Comparison of ENCODE assay signal across 8 mouse cellular contexts in the genomic region with DNA sequence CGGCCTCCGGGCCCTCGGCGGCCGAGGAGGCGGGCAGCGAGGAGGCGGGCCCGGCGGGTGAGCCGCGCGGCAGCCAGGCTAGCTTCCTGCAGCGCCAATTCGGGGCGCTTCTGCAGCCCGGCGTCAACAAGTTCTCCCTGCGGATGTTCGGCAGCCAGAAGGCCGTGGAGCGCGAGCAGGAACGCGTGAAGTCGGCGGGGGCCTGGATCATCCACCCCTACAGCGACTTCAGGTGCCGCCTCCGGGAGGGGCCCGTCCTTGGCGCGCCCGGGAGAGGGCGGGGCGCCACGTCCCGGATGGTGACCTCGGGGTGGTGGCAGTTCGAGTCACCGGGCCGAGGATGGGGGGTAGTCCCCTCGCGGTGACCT. TPM values are rescaled to one million over a fixed set of nuclear protein-coding genes. Genes with fewer than 3 reads are reported as not detected.
DNase-seq lines count a peak whose midpoint lies in the region; ATAC-seq and TF ChIP-seq lines count a peak whose summit lies in the region.

No protein-coding gene starts in this region.

- H3K27ac ChIP-seq in heart, embryonic 12.5 days (ENCODE audit: poor library complexity, severe bottlenecking) = no peak overlapping the region
- peak overlapping the region; percentile 62 for H3K27ac ChIP-seq in forebrain, postnatal 0 days (ENCODE audit: low read depth, low read length)
- H3K27ac ChIP-seq in liver, embryonic 15.5 days (replicated peaks) = no peak overlapping the region
- no peak overlapping the region for H3K27ac ChIP-seq in stomach, embryonic 16.5 days (ENCODE audit: low read length)

- peak overlapping the region; percentile 63 for H3K9ac ChIP-seq in heart, embryonic 12.5 days
- H3K9ac ChIP-seq in forebrain, postnatal 0 days = peak overlapping the region; percentile 72
- H3K9ac ChIP-seq in liver, embryonic 15.5 days = no peak overlapping the region
- H3K9ac ChIP-seq in stomach, embryonic 16.5 days (ENCODE audit: low read length) = peak overlapping the region; percentile 66

- no peak for DNase-seq in heart, postnatal 14 days
- peak; percentile 27 for DNase-seq in urinary bladder, adult 2 months (ENCODE audit: low spot score)
- DNase-seq in urinary bladder, postnatal 25 days (ENCODE audit: low spot score) = no peak
- peak; percentile 52 for DNase-seq in forebrain, postnatal 0 days
- DNase-seq in adipocyte (ENCODE audit: low spot score) = no peak

- no peaks in the 10 kb centered on the region for H3K9me3 ChIP-seq in heart, embryonic 12.5 days (replicated peaks)
- no peaks in the 10 kb centered on the region for H3K9me3 ChIP-seq in forebrain, postnatal 0 days (ENCODE audit: low read length)
- H3K9me3 ChIP-seq in liver, embryonic 15.5 days (replicated peaks) = no peaks in the 10 kb centered on the region
- H3K9me3 ChIP-seq in stomach, embryonic 16.5 days (replicated peaks; ENCODE audit: control insufficient read depth, low read length) = no peaks in the 10 kb centered on the region

- peaks cover 27% of the 10 kb centered on the region for H3K4me1 ChIP-seq in heart, embryonic 12.5 days (replicated peaks)
- peaks cover 12% of the 10 kb centered on the region for H3K4me1 ChIP-seq in forebrain, postnatal 0 days (ENCODE audit: insufficient read depth)
- peaks cover 38% of the 10 kb centered on the region for H3K4me1 ChIP-seq in liver, embryonic 15.5 days (replicated peaks)
- peaks cover 14% of the 10 kb centered on the region for H3K4me1 ChIP-seq in stomach, embryonic 16.5 days (ENCODE audit: control insufficient read depth, insufficient read depth, low read length)

- H3K36me3 ChIP-seq in heart, embryonic 12.5 days = peaks cover 2% of the 10 kb centered on the region
- H3K36me3 ChIP-seq in forebrain, postnatal 0 days (ENCODE audit: insufficient read depth) = peaks cover under 1% of the 10 kb centered on the region
- H3K36me3 ChIP-seq in liver, embryonic 15.5 days (replicated peaks) = peaks cover 8% of the 10 kb centered on the region
- H3K36me3 ChIP-seq in stomach, embryonic 16.5 days (ENCODE audit: control insufficient read depth, insufficient read depth, low read length) = peaks cover 2% of the 10 kb centered on the region; the same call in 1 of the 2 replicates

- no peak for TF ChIP-seq CTCF in forebrain, postnatal 0 days (IDR thresholded peaks at IDR 0.05; ENCODE audit: low read depth)

- H3K27me3 ChIP-seq in heart, embryonic 12.5 days (replicated peaks) = peaks cover 79% of the 10 kb centered on the region
- H3K27me3 ChIP-seq in forebrain, postnatal 0 days (ENCODE audit: insufficient read depth, low read length) = peaks cover 12% of the 10 kb centered on the region
- H3K27me3 ChIP-seq in liver, embryonic 15.5 days = peaks cover 81% of the 10 kb centered on the region
- peaks cover 41% of the 10 kb centered on the region for H3K27me3 ChIP-seq in stomach, embryonic 16.5 days (ENCODE audit: control insufficient read depth, insufficient read depth, low read length)

- ATAC-seq in heart, embryonic 12.5 days (ENCODE audit: insufficient number of reproducible peaks, low FRiP score) = no peak
- peak; percentile 53 for ATAC-seq in forebrain, postnatal 0 days
- no peak for ATAC-seq in liver, embryonic 15.5 days (ENCODE audit: insufficient read depth)
- no peak for ATAC-seq in stomach, embryonic 16.5 days (ENCODE audit: insufficient read depth, low FRiP score)

- 0% methylated on average over 44 of the region's 44 CpGs for WGBS in heart, embryonic 12.5 days
- WGBS in forebrain, postnatal 0 days = 4% methylated on average over 41 of the region's 44 CpGs
- WGBS in liver, embryonic 15.5 days (ENCODE audit: insufficient replicate concordance) = under 1% methylated on average over 43 of the region's 44 CpGs
- WGBS in stomach, embryonic 16.5 days = under 1% methylated on average over 44 of the region's 44 CpGs

- peak overlapping the region; percentile 98 for H3K4me2 ChIP-seq in heart, embryonic 12.5 days
- H3K4me2 ChIP-seq in forebrain, postnatal 0 days (ENCODE audit: low read depth) = peak overlapping the region; percentile 93
- peak overlapping the region; percentile 88 for H3K4me2 ChIP-seq in liver, embryonic 15.5 days
- peak overlapping the region; percentile 95 for H3K4me2 ChIP-seq in stomach, embryonic 16.5 days (ENCODE audit: low read depth, low read length)

- peak overlapping the region; percentile 58 for H3K4me3 ChIP-seq in heart, embryonic 12.5 days
- peak overlapping the region; percentile 79 for H3K4me3 ChIP-seq in forebrain, postnatal 0 days (ENCODE audit: low read depth, low read length)
- H3K4me3 ChIP-seq in liver, embryonic 15.5 days (replicated peaks) = peak overlapping the region; percentile 62
- peak overlapping the region; percentile 63 for H3K4me3 ChIP-seq in stomach, embryonic 16.5 days (replicated peaks; ENCODE audit: low read length)

- intact Hi-C loops in heart, postnatal 14 days (cut with DNase I) = no loop called here

RNA-seq across cellular contexts. Expression of a gene that starts 0.5 kb away (rescaled TPM):
- not detected in 2 replicates for polyA plus RNA-seq in heart, embryonic 12.5 days (2016; fragmentation: Nextera tagmentation; extraction: Ambion mirVana)
- 10 to 100 TPM; 35.7 to 38.7 TPM for total RNA-seq in heart, postnatal 14 days (2021)
- polyA plus RNA-seq in urinary bladder, adult 2 months (2012; rRNA removed) = 0.96 and 1.5 TPM in 2 replicates
- 28.0 and 34.5 TPM in 2 replicates for total RNA-seq in forebrain, postnatal 0 days (2014; rRNA removed)
- 3.6 and 4.7 TPM in 2 replicates for polyA plus RNA-seq in forebrain, postnatal 0 days (2015; fragmentation: Nextera tagmentation; extraction: Ambion mirVana)
- 0.02 TPM in 1 of 2 replicates, not detected in the other for polyA plus RNA-seq in liver, embryonic 15.5 days (2015; fragmentation: Nextera tagmentation; extraction: Ambion mirVana)
- not detected in 2 replicates for polyA plus RNA-seq in stomach, embryonic 16.5 days (2015; fragmentation: Nextera tagmentation; extraction: Ambion mirVana)

RNA-seq across cellular contexts. Expression of a gene that starts 12.7 kb away (rescaled TPM):
- polyA plus RNA-seq in heart, embryonic 12.5 days (2016; fragmentation: Nextera tagmentation; extraction: Ambion mirVana) = 1,289 and 1,310 TPM in 2 replicates
- total RNA-seq in heart, postnatal 14 days (2021) = 1,000 to 10,000 TPM; 1,285 to 1,330 TPM
- polyA plus RNA-seq in urinary bladder, adult 2 months (2012; rRNA removed) = 614 and 631 TPM in 2 replicates
- total RNA-seq in forebrain, postnatal 0 days (2014; rRNA removed) = 960 and 1,112 TPM in 2 replicates
- 1,015 and 1,046 TPM in 2 replicates for polyA plus RNA-seq in forebrain, postnatal 0 days (2015; fragmentation: Nextera tagmentation; extraction: Ambion mirVana)
- polyA plus RNA-seq in liver, embryonic 15.5 days (2015; fragmentation: Nextera tagmentation; extraction: Ambion mirVana) = 980 and 1,043 TPM in 2 replicates
- 983 and 1,041 TPM in 2 replicates for polyA plus RNA-seq in stomach, embryonic 16.5 days (2015; fragmentation: Nextera tagmentation; extraction: Ambion mirVana)

RNA-seq across cellular contexts. Expression of a gene that starts 28.2 kb away (rescaled TPM):
- 0.78 and 0.83 TPM in 2 replicates for polyA plus RNA-seq in heart, embryonic 12.5 days (2016; fragmentation: Nextera tagmentation; extraction: Ambion mirVana)
- 1 to 10 TPM; 4.5 to 5.4 TPM for total RNA-seq in heart, postnatal 14 days (2021)
- 1.1 and 1.4 TPM in 2 replicates for polyA plus RNA-seq in urinary bladder, adult 2 months (2012; rRNA removed)
- 2.5 and 3.3 TPM in 2 replicates for total RNA-seq in forebrain, postnatal 0 days (2014; rRNA removed)
- 1.1 and 1.3 TPM in 2 replicates for polyA plus RNA-seq in forebrain, postnatal 0 days (2015; fragmentation: Nextera tagmentation; extraction: Ambion mirVana)
- 0.15 and 0.37 TPM in 2 replicates for polyA plus RNA-seq in liver, embryonic 15.5 days (2015; fragmentation: Nextera tagmentation; extraction: Ambion mirVana)
- polyA plus RNA-seq in stomach, embryonic 16.5 days (2015; fragmentation: Nextera tagmentation; extraction: Ambion mirVana) = 0.31 and 0.44 TPM in 2 replicates

RNA-seq across cellular contexts. Expression of a gene that starts 29.4 kb away (rescaled TPM):
- 35.4 and 35.9 TPM in 2 replicates for polyA plus RNA-seq in heart, embryonic 12.5 days (2016; fragmentation: Nextera tagmentation; extraction: Ambion mirVana)
- 10 to 100 TPM; 45.3 to 46.8 TPM for total RNA-seq in heart, postnatal 14 days (2021)
- 28.5 and 31.7 TPM in 2 replicates for polyA plus RNA-seq in urinary bladder, adult 2 months (2012; rRNA removed)
- total RNA-seq in forebrain, postnatal 0 days (2014; rRNA removed) = 27.8 and 34.9 TPM in 2 replicates
- polyA plus RNA-seq in forebrain, postnatal 0 days (2015; fragmentation: Nextera tagmentation; extraction: Ambion mirVana) = 27.3 and 30.2 TPM in 2 replicates
- polyA plus RNA-seq in liver, embryonic 15.5 days (2015; fragmentation: Nextera tagmentation; extraction: Ambion mirVana) = 15.6 and 17.7 TPM in 2 replicates
- polyA plus RNA-seq in stomach, embryonic 16.5 days (2015; fragmentation: Nextera tagmentation; extraction: Ambion mirVana) = 33.3 and 40.9 TPM in 2 replicates

RNA-seq across cellular contexts. Expression of a gene that starts 35.0 kb away (rescaled TPM):
- 151 and 152 TPM in 2 replicates for polyA plus RNA-seq in heart, embryonic 12.5 days (2016; fragmentation: Nextera tagmentation; extraction: Ambion mirVana)
- 100 to 1,000 TPM; 158 to 159 TPM for total RNA-seq in heart, postnatal 14 days (2021)
- 60.6 and 70.0 TPM in 2 replicates for polyA plus RNA-seq in urinary bladder, adult 2 months (2012; rRNA removed)
- 61.9 and 69.9 TPM in 2 replicates for total RNA-seq in forebrain, postnatal 0 days (2014; rRNA removed)
- polyA plus RNA-seq in forebrain, postnatal 0 days (2015; fragmentation: Nextera tagmentation; extraction: Ambion mirVana) = 67.9 and 76.5 TPM in 2 replicates
- polyA plus RNA-seq in liver, embryonic 15.5 days (2015; fragmentation: Nextera tagmentation; extraction: Ambion mirVana) = 105 and 107 TPM in 2 replicates
- polyA plus RNA-seq in stomach, embryonic 16.5 days (2015; fragmentation: Nextera tagmentation; extraction: Ambion mirVana) = 84.6 and 86.3 TPM in 2 replicates

Comparison
In these comparisons a context has a peak if more than half of its experiments do, and no peak if none do; other contexts are left out.
1. DNase-seq: peak in urinary bladder, adult 2 months (single experiment) and forebrain, postnatal 0 days (single experiment); none in heart, postnatal 14 days (0 of 2), urinary bladder, postnatal 25 days (single experiment) and adipocyte (single experiment).
2. Peak in every context shown above with its lines, with median percentiles within 50 percentile points of each other: H3K4me2 ChIP-seq and H3K4me3 ChIP-seq.